Mouse (Mus musculus) heart, postnatal 4 days (tissue): Measurements from ENCODE around the gene Gm7173. TPM values are rescaled to one million over a fixed set of nuclear protein-coding genes. Genes with fewer than 3 reads are reported as not detected.
A peak's percentile ranks its signal among the peaks of the same experiment; 100 is the strongest.

Source experiments
- DNase-seq: peaks from one replicate; pipeline ENCODE4 v3.0.0; 2021
- total RNA-seq, 2 experiments: library from RNA; stranded (reverse); gene quantifications; 2 replicates each; pipeline ENCODE4 v1.2.3; 2021

Gene Gm7173
- under 1 TPM; 0.20 to 0.38 TPM for total RNA-seq

- DNase-seq, result peak; percentile 45
Observed at GRCm38 (mm10) chrX:79516977-79517645, at the start of gene Gm7173. Gene Gm7173, minus strand, starts transcription at chrX:79517285.

- DNase-seq, result no peak
Observed at GRCm38 (mm10) chrX:79517646-79518016, 546 bp upstream of the Gm7173 start.

- no peak for DNase-seq
Observed at GRCm38 (mm10) chrX:79316790-79317189, 200.3 kb downstream of the Gm7173 start.

Other genes starting within 250 kb of the Gm7173 start
- gene Mageb16, start 154.2 kb upstream of the Gm7173 start, total RNA-seq, result not detected